In the genomic region with DNA sequence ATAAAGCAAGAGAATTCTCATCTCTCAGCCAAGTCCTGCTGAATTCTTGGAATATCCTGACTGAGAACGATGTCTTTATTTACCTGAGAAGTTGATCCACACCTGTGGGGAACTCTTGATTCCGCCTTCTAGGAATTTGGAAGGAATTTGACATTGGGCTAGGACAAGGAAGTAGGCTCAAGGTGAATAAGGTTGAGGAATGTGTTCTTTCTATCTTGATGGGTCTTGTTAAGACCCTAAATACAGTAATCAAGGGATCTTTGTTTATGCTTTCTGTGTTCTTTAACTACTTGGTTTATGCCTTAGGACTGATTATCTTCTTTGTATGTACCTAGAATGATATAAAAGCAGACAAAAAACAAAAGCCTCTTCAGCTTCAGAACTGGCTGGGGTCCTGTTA, we compare ENCODE assay signal across 30 mouse cellular contexts. TPM values are rescaled to one million over a fixed set of nuclear protein-coding genes. Genes with fewer than 3 reads are reported as not detected.
DNase-seq lines count a peak whose midpoint lies in the region; ATAC-seq lines count a peak whose summit lies in the region.
"Had no signal": no experiment of that assay in that cellular context is flagged by ENCODE, and none has a peak within 500 bp of the region (broad histone marks: within the 10 kb centered on the region; RNA-seq: fewer than 3 reads in every experiment).

No protein-coding gene starts in this region.

- WGBS in kidney, embryonic 15.5 days = 84% methylated on average over 2 of the region's 2 CpGs

- no peak overlapping the region for H3K4me2 ChIP-seq in kidney, embryonic 15.5 days
- H3K4me2 ChIP-seq: embryonic facial prominence, embryonic 13.5 days; embryonic facial prominence, embryonic 15.5 days; forebrain, embryonic 12.5 days had no signal

- no peaks in the 10 kb centered on the region for H3K36me3 ChIP-seq in kidney, embryonic 15.5 days
- H3K36me3 ChIP-seq: embryonic facial prominence, embryonic 13.5 days; embryonic facial prominence, embryonic 15.5 days; forebrain, embryonic 10.5 days; forebrain, embryonic 12.5 days; G1E had no signal

- H3K9ac ChIP-seq in kidney, embryonic 15.5 days = no peak overlapping the region
- H3K9ac ChIP-seq: embryonic facial prominence, embryonic 13.5 days; embryonic facial prominence, embryonic 15.5 days; forebrain, embryonic 12.5 days had no signal

- no peaks in the 10 kb centered on the region for H3K27me3 ChIP-seq in kidney, embryonic 15.5 days
- H3K27me3 ChIP-seq: embryonic facial prominence, embryonic 13.5 days; embryonic facial prominence, embryonic 15.5 days; forebrain, embryonic 12.5 days; Patski had no signal

- no peak overlapping the region for H3K27ac ChIP-seq in kidney, embryonic 15.5 days
- H3K27ac ChIP-seq: embryonic facial prominence, embryonic 13.5 days; embryonic facial prominence, embryonic 15.5 days; forebrain, embryonic 10.5 days; forebrain, embryonic 12.5 days had no signal

- no peaks in the 10 kb centered on the region for H3K4me1 ChIP-seq in kidney, embryonic 15.5 days
- H3K4me1 ChIP-seq: embryonic facial prominence, embryonic 13.5 days; embryonic facial prominence, embryonic 15.5 days; forebrain, embryonic 10.5 days; forebrain, embryonic 12.5 days had no signal

- DNase-seq in ES-CJ7 (ENCODE audit: low read depth, low spot score) = peak; percentile 73
- DNase-seq in R1 (ENCODE audit: low read depth, low spot score) = peak; percentile 78
- no peak for DNase-seq in cerebellum, adult 18-20 months
- DNase-seq in left cerebral cortex, postnatal 14 days (ENCODE audit: low spot score in 2 of 2) = no peak
- DNase-seq: adrenal gland, adult 2 months; adrenal gland, postnatal 10 days; adrenal gland, postnatal 25 days; cerebellum, adult 11 months; cerebellum, adult 2 months; cerebellum, adult 9-10 months; cerebellum, postnatal 10 days; cerebellum, postnatal 25 days; embryo, embryonic 11 days had no signal

- no peak overlapping the region for H3K4me3 ChIP-seq in kidney, embryonic 15.5 days (replicated peaks)
- H3K4me3 ChIP-seq: embryonic facial prominence, embryonic 13.5 days; embryonic facial prominence, embryonic 15.5 days; erythroblast, embryonic 14.5 days; forebrain, embryonic 10.5 days; forebrain, embryonic 12.5 days had no signal

- no peak for ATAC-seq in kidney, embryonic 15.5 days (replicated peaks; ENCODE audit: low FRiP score)
- ATAC-seq: activated CD4-positive, CD25-positive, alpha-beta regulatory T cell, adult 4 months; forebrain, embryonic 14.5 days; forebrain, embryonic 16.5 days; Patski had no signal

- no peaks in the 10 kb centered on the region for H3K9me3 ChIP-seq in kidney, embryonic 15.5 days (replicated peaks)
- H3K9me3 ChIP-seq: embryonic facial prominence, embryonic 13.5 days; embryonic facial prominence, embryonic 15.5 days; forebrain, embryonic 10.5 days; forebrain, embryonic 12.5 days; G1E had no signal

- intact Hi-C loops in left cerebral cortex, postnatal 14 days (cut with DNase I) = no loop called here

RNA-seq across cellular contexts. Expression of a gene that starts 33.5 kb away (rescaled TPM):
- polyA plus RNA-seq in kidney, embryonic 15.5 days (2015; fragmentation: Nextera tagmentation; extraction: Ambion mirVana) = 2.4 and 2.5 TPM in 2 replicates
- total RNA-seq in left cerebral cortex, postnatal 14 days (2021) = 1 to 10 TPM; 2.2 to 2.9 TPM
- polyA plus RNA-seq: adrenal gland, adult 2 months had no signal

RNA-seq across cellular contexts. Expression of a gene that starts 36.4 kb away (rescaled TPM):
- polyA plus RNA-seq in kidney, embryonic 15.5 days (2015; fragmentation: Nextera tagmentation; extraction: Ambion mirVana) = 57.5 and 58.1 TPM in 2 replicates
- not detected for total RNA-seq in left cerebral cortex, postnatal 14 days (2021)
- total RNA-seq: adrenal gland, postnatal 25 days; common myeloid progenitor, adult 5-6 weeks had no signal
- polyA plus RNA-seq: activated CD4-positive, CD25-positive, alpha-beta regulatory T cell, adult 4 months; adrenal gland, adult 2 months; brain, embryonic 14.5 days; C2C12; cerebellum, adult 2 months; embryonic facial prominence, embryonic 11.5 days; embryonic facial prominence, embryonic 13.5 days; embryonic facial prominence, embryonic 15.5 days; erythroblast, embryonic 14.5 days; forebrain, embryonic 10.5 days; forebrain, embryonic 12.5 days; forebrain, embryonic 14.5 days; forebrain, embryonic 16.5 days; frontal cortex, adult 2 months; G1E had no signal

RNA-seq across cellular contexts. Expression of a gene that starts 54.0 kb away (rescaled TPM):
- not detected in 2 replicates for polyA plus RNA-seq in kidney, embryonic 15.5 days (2015; fragmentation: Nextera tagmentation; extraction: Ambion mirVana)
- total RNA-seq in left cerebral cortex, postnatal 14 days (2021) = not detected
- total RNA-seq: adrenal gland, adult 2 months; adrenal gland, postnatal 10 days; adrenal gland, postnatal 25 days; adrenal gland, postnatal 4 days; common myeloid progenitor, adult 5-6 weeks had no signal
- polyA plus RNA-seq: activated CD4-positive, CD25-positive, alpha-beta regulatory T cell, adult 4 months; adrenal gland, adult 2 months; brain, embryonic 14.5 days; C2C12; cerebellum, adult 2 months; embryonic facial prominence, embryonic 11.5 days; embryonic facial prominence, embryonic 13.5 days; embryonic facial prominence, embryonic 15.5 days; erythroblast, embryonic 14.5 days; forebrain, embryonic 10.5 days; forebrain, embryonic 12.5 days; forebrain, embryonic 14.5 days; forebrain, embryonic 16.5 days; frontal cortex, adult 2 months; G1E; Patski had no signal

Comparison
In these comparisons a context has a peak if more than half of its experiments do, and no peak if none do; other contexts are left out.
1. DNase-seq: peak in ES-CJ7 (single experiment) and R1 (single experiment); none in cerebellum, adult 18-20 months (0 of 2) and left cerebral cortex, postnatal 14 days (0 of 2).